ENCODE assay signal across 13 mouse cellular contexts in the genomic region with DNA sequence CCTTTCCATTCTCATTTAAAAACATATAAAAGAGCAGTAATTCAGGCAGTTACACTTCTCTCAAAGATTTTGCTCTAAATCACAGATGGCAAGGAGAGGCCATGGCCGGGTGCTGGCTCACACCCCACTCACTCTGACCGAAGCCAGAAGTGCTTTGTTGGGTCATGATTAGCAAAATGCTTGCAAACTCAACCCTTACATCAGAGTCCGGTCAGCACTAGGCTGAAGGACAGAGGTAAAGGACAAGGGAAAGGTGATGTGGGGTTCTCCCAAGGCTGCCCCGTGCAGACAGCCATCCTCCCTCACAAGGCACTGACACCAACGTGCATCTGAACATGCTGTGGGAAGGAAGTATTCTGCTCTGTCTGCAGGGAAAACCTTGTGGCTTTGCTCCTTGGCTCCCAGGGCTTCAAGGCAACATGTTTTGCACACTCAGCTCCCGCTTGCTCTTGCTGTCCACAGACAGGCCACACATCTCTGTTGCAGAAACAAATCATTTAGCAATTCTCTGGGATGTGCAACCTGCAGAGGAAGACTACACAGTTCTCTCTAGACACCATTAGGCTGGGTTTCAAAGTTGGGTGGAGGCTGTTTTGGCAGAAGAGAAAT.
DNase-seq lines count a peak whose midpoint lies in the region; ATAC-seq lines count a peak whose summit lies in the region.
"Had no signal": no experiment of that assay in that cellular context is flagged by ENCODE, and none has a peak within 500 bp of the region (broad histone marks: within the 10 kb centered on the region; RNA-seq: fewer than 3 reads in every experiment).

No protein-coding gene starts in this region.

- no peak overlapping the region for H3K27ac ChIP-seq in kidney, embryonic 14.5 days (ENCODE audit: low read depth, low read length)
- H3K27ac ChIP-seq: lung, embryonic 15.5 days; stomach, embryonic 15.5 days had no signal

- DNase-seq in cerebellum, adult 18-20 months, result peak; percentile 26 to 34
- DNase-seq in cerebellum, postnatal 4 days (ENCODE audit: low spot score in 2 of 2), result no peak
- no peak for DNase-seq in kidney, postnatal 25 days
- DNase-seq in adrenal gland, postnatal 10 days, result peak; percentile 65
- peak; percentile 61 to 64 for DNase-seq in cerebellum, postnatal 14 days
- DNase-seq in ovary, postnatal 14 days (ENCODE audit: low spot score), result no peak
- DNase-seq: B cell, adult 2 months; kidney, adult 8-10 months; liver; retina, postnatal 1 day had no signal

- no peak overlapping the region for H3K4me2 ChIP-seq in kidney, embryonic 14.5 days (replicated peaks; ENCODE audit: low read depth, low read length)
- H3K4me2 ChIP-seq: lung, embryonic 15.5 days; stomach, embryonic 15.5 days had no signal

- H3K4me1 ChIP-seq in kidney, embryonic 14.5 days (ENCODE audit: control insufficient read depth, insufficient read depth, low read length), result peaks cover 5% of the 10 kb centered on the region; the same call in 1 of the 2 replicates
- H3K4me1 ChIP-seq: stomach, embryonic 15.5 days had no signal

- WGBS in kidney, embryonic 14.5 days, result 56% methylated on average over 6 of the region's 6 CpGs

- 0 out of 2 replicates have a peak, but pooled peaks have one; percentile 57 for ATAC-seq in kidney, embryonic 14.5 days (ENCODE audit: low FRiP score, low TSS enrichment)

- H3K9me3 ChIP-seq in kidney, embryonic 14.5 days (ENCODE audit: control insufficient read depth, low read length), result no peaks in the 10 kb centered on the region
- H3K9me3 ChIP-seq: lung, embryonic 15.5 days; stomach, embryonic 15.5 days had no signal

- H3K4me3 ChIP-seq in kidney, embryonic 14.5 days (ENCODE audit: low read length), result no peak overlapping the region
- H3K4me3 ChIP-seq: lung, embryonic 15.5 days; stomach, embryonic 15.5 days had no signal

- no peaks in the 10 kb centered on the region for H3K36me3 ChIP-seq in kidney, embryonic 14.5 days (ENCODE audit: control insufficient read depth, insufficient read depth, low read length)
- H3K36me3 ChIP-seq: lung, embryonic 15.5 days; stomach, embryonic 15.5 days had no signal

- no peak overlapping the region for H3K9ac ChIP-seq in kidney, embryonic 14.5 days (ENCODE audit: low read depth, low read length)
- H3K9ac ChIP-seq: lung, embryonic 15.5 days; stomach, embryonic 15.5 days had no signal

- H3K27me3 ChIP-seq in kidney, embryonic 14.5 days (ENCODE audit: control insufficient read depth, insufficient read depth, low read length), result no peaks in the 10 kb centered on the region
- H3K27me3 ChIP-seq: lung, embryonic 15.5 days; stomach, embryonic 15.5 days had no signal

Comparison
In these comparisons a context has a peak if more than half of its experiments do, and no peak if none do; other contexts are left out.
1. DNase-seq: peak in cerebellum, adult 18-20 months (2 of 2), adrenal gland, postnatal 10 days (single experiment) and cerebellum, postnatal 14 days (2 of 2); none in cerebellum, postnatal 4 days (0 of 2), kidney, postnatal 25 days (0 of 2) and ovary, postnatal 14 days (single experiment).